Mouse (Mus musculus) kidney, adult 10 weeks (tissue): ENCODE results near the gene Ufsp1. TPM values are rescaled to one million over a fixed set of nuclear protein-coding genes. Genes with fewer than 3 reads are reported as not detected.

Experiments
- polyA plus RNA-seq: library from polyadenylated mRNA; stranded (reverse); fragments of 350-450 nt; fragmentation: Illumina TruSeq; extraction: RNeasy Lipid Tissue Mini Kit (QIAGEN cat#74804); gene quantifications from one replicate; pipeline ENCODE4 v1.2.3, GENCODE M21; 2014; ENCODE audit warnings: low read depth, low replicate concordance

Gene Ufsp1
- 2.3 TPM for polyA plus RNA-seq

GRCm38 (mm10) chr5:137293839-137294743 is at the start of gene Ufsp1:
Ufsp1 (plus strand) TSS chr5:137294629.

GRCm38 (mm10) chr5:137287032-137287952 is 7.1 kb upstream of the Ufsp1 start, which contains the start of gene Ache:
Ache (plus strand) TSS chr5:137287519.

GRCm38 (mm10) chr5:137307071-137307912 is 12.9 kb downstream of the Ufsp1 start, which contains the start of gene Srrt:
Srrt (minus strand) TSS chr5:137307674.

GRCm38 (mm10) chr5:137314193-137315083 is 20.0 kb downstream of the Ufsp1 start, which contains the start of gene Trip6:
Trip6 (minus strand) TSS chr5:137314404.

DNA sequence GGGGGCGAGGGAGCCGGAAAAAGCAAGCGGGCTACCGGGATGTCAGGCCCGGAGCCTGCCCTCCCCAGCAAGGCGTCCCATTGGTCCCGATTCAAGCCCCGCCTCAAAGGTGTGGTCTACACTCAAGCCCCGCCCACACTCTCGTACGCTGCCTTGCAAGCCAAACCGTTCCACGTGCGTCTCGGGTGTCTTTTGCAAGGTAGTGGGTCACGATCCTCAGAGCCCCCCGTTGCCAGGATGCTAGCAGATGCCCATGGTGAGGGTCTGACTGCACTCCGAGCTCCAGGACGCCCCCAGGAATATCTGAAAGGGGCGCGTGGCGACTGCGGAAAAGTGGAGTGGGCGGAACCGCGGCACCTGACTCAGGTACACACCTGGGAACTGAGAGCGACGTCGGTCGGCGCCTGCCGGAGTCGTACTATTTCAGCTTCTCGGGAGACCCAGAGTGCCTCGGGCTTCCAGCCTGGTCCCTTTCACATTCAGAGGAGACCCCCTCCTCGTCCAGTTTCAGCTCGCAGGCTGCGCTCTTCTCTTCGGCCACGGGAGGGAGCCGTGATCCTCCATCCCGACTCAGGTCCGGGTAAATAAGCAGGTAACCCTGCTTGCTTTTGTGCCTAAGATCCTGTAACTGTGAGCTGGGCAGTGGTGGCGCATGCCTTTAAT is 39.2 kb downstream of the Ufsp1 start, which contains the start of gene Slc12a9:
Gene Slc12a9 (minus strand): TSS at position 86 of the 663 bp plus-strand sequence.

Other genes with a start within 250 kb of the Ufsp1 start
- gene Ap1s1, start 248.5 kb upstream of the Ufsp1 start, polyA plus RNA-seq, result 18.8 TPM
- 1.3 TPM for gene Serpine1, start 222.4 kb upstream of the Ufsp1 start, polyA plus RNA-seq
- 15.4 TPM for gene Trim56, start 178.4 kb upstream of the Ufsp1 start, polyA plus RNA-seq
- not detected for gene Muc3, start 145.3 kb upstream of the Ufsp1 start, polyA plus RNA-seq
- not detected for gene Muc3a, start 82.2 kb upstream of the Ufsp1 start, polyA plus RNA-seq
- 0.44 TPM for gene Ache, start 7.1 kb upstream of the Ufsp1 start, polyA plus RNA-seq
- 11.8 TPM for gene Srrt, start 13.0 kb downstream of the Ufsp1 start, polyA plus RNA-seq
- gene Trip6, start 19.8 kb downstream of the Ufsp1 start, polyA plus RNA-seq, result 0.20 TPM
- 0.73 TPM for gene Slc12a9, start 39.0 kb downstream of the Ufsp1 start, polyA plus RNA-seq
- 6.5 TPM for gene Ephb4, start 55.5 kb downstream of the Ufsp1 start, polyA plus RNA-seq
- gene Zan, start 182.4 kb downstream of the Ufsp1 start, polyA plus RNA-seq, result not detected
- not detected for gene Pop7, start 207.9 kb downstream of the Ufsp1 start, polyA plus RNA-seq
- gene Gigyf1, start 223.9 kb downstream of the Ufsp1 start, polyA plus RNA-seq, result 1.5 TPM
- gene Epo, start 238.6 kb downstream of the Ufsp1 start, polyA plus RNA-seq, result not detected
- 1.4 TPM for gene Gnb2, start 238.9 kb downstream of the Ufsp1 start, polyA plus RNA-seq